Mouse (Mus musculus): ENCODE results near the gene Hacd2. TPM values are rescaled to one million over a fixed set of nuclear protein-coding genes. Genes with fewer than 3 reads are reported as not detected.

The Hacd2 gene
- total RNA-seq, 4 experiments from 2014 or later, result 5.2 to 9.7 (median 8.3) TPM

GRCm38 (mm10) chr16:35113496-35113895 lies 91.3 kb downstream of the Hacd2 start:
- no peak for DNase-seq (ENCODE audit: low spot score)

GRCm38 (mm10) chr16:35116328-35116956 lies 94.2 kb downstream of the Hacd2 start:
- DNase-seq (ENCODE audit: low spot score), result no peak

GRCm38 (mm10) chr16:35117436-35117835 lies 95.2 kb downstream of the Hacd2 start:
- DNase-seq (ENCODE audit: low spot score), result no peak

GRCm38 (mm10) chr16:35120603-35121002 lies 98.4 kb downstream of the Hacd2 start:
- DNase-seq (ENCODE audit: low spot score), result no peak

GRCm38 (mm10) chr16:35127270-35127669 lies 105.0 kb downstream of the Hacd2 start:
- no peak for DNase-seq (ENCODE audit: low spot score)

- peak; percentile 65 for DNase-seq (ENCODE audit: low spot score)
Measured at GRCm38 (mm10) chr16:35130172-35130571, 107.9 kb downstream of the Hacd2 start.

- no peak for DNase-seq (ENCODE audit: low spot score)
Measured at GRCm38 (mm10) chr16:35139416-35139815, 117.2 kb downstream of the Hacd2 start.

- DNase-seq (ENCODE audit: low spot score), result no peak
Measured at GRCm38 (mm10) chr16:35139873-35140619, 117.8 kb downstream of the Hacd2 start.

GRCm38 (mm10) chr16:35140620-35140975 lies 118.4 kb downstream of the Hacd2 start:
- DNase-seq (ENCODE audit: low spot score), result no peak

- no peak for DNase-seq (ENCODE audit: low spot score)
Measured at GRCm38 (mm10) chr16:35141839-35142238, 119.6 kb downstream of the Hacd2 start.

- no peak for DNase-seq (ENCODE audit: low spot score)
Measured at GRCm38 (mm10) chr16:35146153-35146552, 123.9 kb downstream of the Hacd2 start.

- DNase-seq (ENCODE audit: low spot score), result no peak
Measured at GRCm38 (mm10) chr16:35153146-35153755, 131.0 kb downstream of the Hacd2 start.

- no peak for DNase-seq (ENCODE audit: low spot score)
Measured at GRCm38 (mm10) chr16:35154245-35154640, 132.0 kb downstream of the Hacd2 start.

GRCm38 (mm10) chr16:35154641-35155390 lies 132.6 kb downstream of the Hacd2 start, which contains the start of gene Adcy5:
Gene Adcy5 (plus strand): TSS chr16:35154877.
- DNase-seq (ENCODE audit: low spot score), result no peak

- DNase-seq (ENCODE audit: low spot score), result peak; percentile 40
Measured at GRCm38 (mm10) chr16:35155391-35156305, 133.4 kb downstream of the Hacd2 start.

- no peak for DNase-seq (ENCODE audit: low spot score)
Measured at GRCm38 (mm10) chr16:35156306-35156695, 134.1 kb downstream of the Hacd2 start.

- DNase-seq (ENCODE audit: low spot score), result no peak
Measured at GRCm38 (mm10) chr16:35156832-35157231, 134.6 kb downstream of the Hacd2 start.
